Mouse (Mus musculus): ENCODE results near the gene Wnt16.

DNA sequence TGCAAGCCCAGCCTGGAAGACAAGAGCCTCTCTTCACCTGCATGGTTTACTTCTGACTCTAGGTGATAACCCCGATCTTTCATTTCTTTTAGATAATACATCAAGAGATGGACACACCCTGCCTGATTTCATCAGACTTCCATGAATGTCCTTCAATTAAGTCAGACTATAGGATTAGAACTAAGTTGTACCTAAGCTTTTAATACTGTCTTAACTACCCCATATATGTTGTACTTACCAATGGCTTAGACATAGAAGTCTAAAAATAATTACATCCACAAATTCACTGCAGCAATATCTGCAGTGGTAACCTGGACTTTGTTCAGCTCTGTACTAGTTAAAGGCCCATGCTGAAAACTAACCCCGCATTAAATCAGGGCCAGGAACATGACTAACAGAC is 44.5 kb downstream of the Wnt16 start:
- TF ChIP-seq CTCF (IDR thresholded peaks at IDR 0.05; ENCODE audit: low read depth, low read length) (no peak), POLR2A (IDR thresholded peaks at IDR 0.05; ENCODE audit: borderline replicate concordance, low read depth, low read length) (no peak)

All from bone marrow macrophage, adult 2 months (primary cell).